Mouse (Mus musculus): Measurements from ENCODE around the gene Tmem163.

GRCm38 (mm10) chr1:127575692-127576091, 103.7 kb downstream of the Tmem163 start:
- TF ChIP-seq CTCF (IDR thresholded peaks at IDR 0.05; ENCODE audit: low read depth, low read length) (no peak), TAL1 (conservative IDR thresholded peaks at IDR 0.05; ENCODE audit: low read depth, low read length) (no peak), GATA1 (IDR thresholded peaks at IDR 0.05; ENCODE audit: borderline replicate concordance, low read length) (no peak), GATA2 (IDR thresholded peaks at IDR 0.05; ENCODE audit: borderline replicate concordance, low read depth, low read length) (no peak), POLR2AphosphoS5 (IDR thresholded peaks at IDR 0.05; ENCODE audit: insufficient replicate concordance, low read depth, low read length) (no peak)

Data from G1E (cell line).